In the genomic region with DNA sequence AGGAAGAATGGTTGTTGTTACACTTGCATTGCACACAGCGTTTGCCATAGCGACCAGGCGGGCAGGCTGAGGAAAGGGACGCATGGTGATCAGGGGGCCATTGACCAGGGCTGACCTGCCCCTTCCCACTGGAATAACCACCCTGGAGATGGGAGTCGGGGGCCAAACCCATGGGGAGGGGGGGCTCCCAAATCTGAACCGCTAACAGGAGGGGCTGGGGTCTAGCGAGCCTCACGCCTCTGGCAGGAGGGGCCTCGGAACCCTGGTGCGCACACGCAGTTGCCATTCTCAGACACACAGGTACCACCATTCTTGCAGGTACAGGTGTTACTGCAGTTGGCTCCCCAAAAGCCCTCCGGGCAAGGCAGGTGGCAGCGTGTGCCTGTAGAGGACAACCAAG, we compare ENCODE assay signal across 29 mouse cellular contexts. TPM values are rescaled to one million over a fixed set of nuclear protein-coding genes. Genes with fewer than 3 reads are reported as not detected.
"Had no signal": no experiment of that assay in that cellular context is flagged by ENCODE, and none has a peak within 500 bp of the region (broad histone marks: within the 10 kb centered on the region; RNA-seq: fewer than 3 reads in every experiment).

No protein-coding gene starts in this region.

- H3K36me3 ChIP-seq: forebrain, embryonic 10.5 days; forebrain, embryonic 12.5 days; forebrain, embryonic 15.5 days had no signal

- H3K9me3 ChIP-seq: embryonic facial prominence, embryonic 10.5 days; embryonic facial prominence, embryonic 12.5 days; embryonic facial prominence, embryonic 13.5 days; embryonic facial prominence, embryonic 15.5 days; forebrain, embryonic 10.5 days; forebrain, embryonic 12.5 days; forebrain, embryonic 13.5 days; forebrain, embryonic 15.5 days had no signal

- H3K27me3 ChIP-seq: forebrain, embryonic 15.5 days had no signal

- H3K9ac ChIP-seq: embryonic facial prominence, embryonic 12.5 days; embryonic facial prominence, embryonic 13.5 days; embryonic facial prominence, embryonic 15.5 days; forebrain, embryonic 12.5 days; forebrain, embryonic 13.5 days; forebrain, embryonic 15.5 days; forebrain, postnatal 0 days had no signal

- H3K27ac ChIP-seq: embryonic facial prominence, embryonic 10.5 days; embryonic facial prominence, embryonic 12.5 days; embryonic facial prominence, embryonic 13.5 days; embryonic facial prominence, embryonic 15.5 days; forebrain, embryonic 10.5 days; forebrain, embryonic 12.5 days; forebrain, embryonic 13.5 days; forebrain, embryonic 15.5 days; gastrocnemius, adult 2 months; heart, adult 2 months had no signal

- ATAC-seq: forebrain, embryonic 13.5 days; forebrain, embryonic 14.5 days; forebrain, embryonic 15.5 days; forebrain, embryonic 16.5 days; forebrain, postnatal 0 days had no signal

- DNase-seq: cerebellum, adult 2 months; cerebellum, adult 8-10 months; cerebellum, adult 9-10 months; cerebellum, adult 9-11 months; cerebellum, postnatal 10 days; cerebellum, postnatal 14 days; cerebellum, postnatal 25 days; cerebellum, postnatal 36 days; embryo, embryonic 11 days; forebrain, postnatal 0 days; gastrocnemius, adult 2 months; gastrocnemius, postnatal 10 days; gastrocnemius, postnatal 14 days; gastrocnemius, postnatal 25 days; gastrocnemius, postnatal 36 days; heart, adult 18-20 months; heart, adult 2 months had no signal

- H3K4me2 ChIP-seq: embryonic facial prominence, embryonic 12.5 days; embryonic facial prominence, embryonic 13.5 days; embryonic facial prominence, embryonic 15.5 days; forebrain, embryonic 12.5 days; forebrain, embryonic 13.5 days; forebrain, embryonic 15.5 days had no signal

- H3K4me3 ChIP-seq: embryonic facial prominence, embryonic 10.5 days; embryonic facial prominence, embryonic 12.5 days; embryonic facial prominence, embryonic 13.5 days; embryonic facial prominence, embryonic 15.5 days; erythroblast, embryonic 14.5 days; forebrain, embryonic 10.5 days; forebrain, embryonic 12.5 days; forebrain, embryonic 13.5 days; forebrain, embryonic 15.5 days; gastrocnemius, adult 2 months; heart, adult 2 months had no signal

RNA-seq across cellular contexts. Expression of gene Lrrc71, which starts 5.4 kb away (rescaled TPM):
- polyA plus RNA-seq: embryonic facial prominence, embryonic 11.5 days; erythroblast, embryonic 14.5 days had no signal

RNA-seq across cellular contexts. Expression of gene Ntrk1, which starts 41.1 kb away (rescaled TPM):
- polyA plus RNA-seq: erythroblast, embryonic 14.5 days had no signal

RNA-seq across cellular contexts. Expression of gene Insrr, which starts 42.9 kb away (rescaled TPM):
- polyA plus RNA-seq: erythroblast, embryonic 14.5 days had no signal
